Mouse (Mus musculus): ENCODE results near the gene Fpgs. TPM values are rescaled to one million over a fixed set of nuclear protein-coding genes. Genes with fewer than 3 reads are reported as not detected.

Gene Fpgs
- polyA plus RNA-seq, 1 experiment, result 26.4 TPM

GRCm38 (mm10) chr2:32727435-32727834, 23.5 kb upstream of the Fpgs start:
- no peak for TF ChIP-seq CTCF (IDR thresholded peaks at IDR 0.05; ENCODE audit: borderline replicate concordance, insufficient read depth, low read length)
- peak; percentile 71 for TF ChIP-seq POLR2A (IDR thresholded peaks at IDR 0.05; ENCODE audit: low read depth, low read length)
- Histone ChIP-seq H3K4me3 (ENCODE audit: insufficient read depth, low read length) (peak overlapping the region; percentile 21), H3K4me1 (ENCODE audit: control insufficient read depth, insufficient read depth, low read length) (peaks cover 11% of the 10 kb centered on the region), H3K27ac (ENCODE audit: insufficient read depth, low read length) (no peak overlapping the region)

- Histone ChIP-seq H3K4me3 (ENCODE audit: insufficient read depth, low read length) (no peak overlapping the region), H3K4me1 (ENCODE audit: control insufficient read depth, insufficient read depth, low read length) (peaks cover 9% of the 10 kb centered on the region), H3K27ac (ENCODE audit: insufficient read depth, low read length) (no peak overlapping the region)
- TF ChIP-seq CTCF (IDR thresholded peaks at IDR 0.05; ENCODE audit: borderline replicate concordance, insufficient read depth, low read length), result no peak
- no peak for TF ChIP-seq POLR2A (IDR thresholded peaks at IDR 0.05; ENCODE audit: low read depth, low read length)
Observed at GRCm38 (mm10) chr2:32724832-32725790, 21.2 kb upstream of the Fpgs start.

GRCm38 (mm10) chr2:32724149-32724548, 20.2 kb upstream of the Fpgs start:
- TF ChIP-seq POLR2A (IDR thresholded peaks at IDR 0.05; ENCODE audit: low read depth, low read length) (no peak), CTCF (IDR thresholded peaks at IDR 0.05; ENCODE audit: borderline replicate concordance, insufficient read depth, low read length) (no peak)
- H3K4me3 ChIP-seq (ENCODE audit: insufficient read depth, low read length), result no peak overlapping the region
- H3K4me1 ChIP-seq (ENCODE audit: control insufficient read depth, insufficient read depth, low read length), result peaks cover 9% of the 10 kb centered on the region
- H3K27ac ChIP-seq (ENCODE audit: insufficient read depth, low read length), result no peak overlapping the region

GRCm38 (mm10) chr2:32722581-32722980, 18.6 kb upstream of the Fpgs start:
- peak overlapping the region; percentile 20; the same call in 1 of the 2 replicates for H3K27ac ChIP-seq (ENCODE audit: insufficient read depth, low read length)
- 0 out of 2 replicates have a peak, but pooled peaks have one; percentile 13 for TF ChIP-seq POLR2A (IDR thresholded peaks at IDR 0.05; ENCODE audit: low read depth, low read length)
- 0 out of 2 replicates have a peak, but pooled peaks have one; percentile 4 for TF ChIP-seq CTCF (IDR thresholded peaks at IDR 0.05; ENCODE audit: borderline replicate concordance, insufficient read depth, low read length)
- no peak overlapping the region for H3K4me3 ChIP-seq (ENCODE audit: insufficient read depth, low read length)
- H3K4me1 ChIP-seq (ENCODE audit: control insufficient read depth, insufficient read depth, low read length), result peaks cover 9% of the 10 kb centered on the region

GRCm38 (mm10) chr2:32722046-32722445, 18.1 kb upstream of the Fpgs start:
- Histone ChIP-seq H3K27ac (ENCODE audit: insufficient read depth, low read length) (0 out of 2 replicates have a peak overlapping the region, but pooled peaks have one; percentile 20), H3K4me3 (ENCODE audit: insufficient read depth, low read length) (no peak overlapping the region), H3K4me1 (ENCODE audit: control insufficient read depth, insufficient read depth, low read length) (peaks cover 9% of the 10 kb centered on the region)
- TF ChIP-seq CTCF (IDR thresholded peaks at IDR 0.05; ENCODE audit: borderline replicate concordance, insufficient read depth, low read length) (no peak), POLR2A (IDR thresholded peaks at IDR 0.05; ENCODE audit: low read depth, low read length) (no peak)

GRCm38 (mm10) chr2:32720681-32721229, 16.8 kb upstream of the Fpgs start, which contains the start of gene Sh2d3c:
Gene Sh2d3c, plus strand, starts transcription at chr2:32721055.
- no peak for TF ChIP-seq CTCF (IDR thresholded peaks at IDR 0.05; ENCODE audit: borderline replicate concordance, insufficient read depth, low read length)
- no peak for TF ChIP-seq POLR2A (IDR thresholded peaks at IDR 0.05; ENCODE audit: low read depth, low read length)
- Histone ChIP-seq H3K4me1 (ENCODE audit: control insufficient read depth, insufficient read depth, low read length) (peaks cover 9% of the 10 kb centered on the region), H3K27ac (ENCODE audit: insufficient read depth, low read length) (no peak within 1 kb of the TSS), H3K4me3 (ENCODE audit: insufficient read depth, low read length) (no peak within 1 kb of the TSS)

GRCm38 (mm10) chr2:32720053-32720452, 16.1 kb upstream of the Fpgs start:
- peaks cover 10% of the 10 kb centered on the region for H3K4me1 ChIP-seq (ENCODE audit: control insufficient read depth, insufficient read depth, low read length)
- no peak overlapping the region for H3K27ac ChIP-seq (ENCODE audit: insufficient read depth, low read length)
- H3K4me3 ChIP-seq (ENCODE audit: insufficient read depth, low read length), result no peak overlapping the region
- TF ChIP-seq POLR2A (IDR thresholded peaks at IDR 0.05; ENCODE audit: low read depth, low read length) (no peak), CTCF (IDR thresholded peaks at IDR 0.05; ENCODE audit: borderline replicate concordance, insufficient read depth, low read length) (no peak)

- no peak overlapping the region for H3K4me3 ChIP-seq (ENCODE audit: insufficient read depth, low read length)
- no peak overlapping the region for H3K27ac ChIP-seq (ENCODE audit: insufficient read depth, low read length)
- TF ChIP-seq POLR2A (IDR thresholded peaks at IDR 0.05; ENCODE audit: low read depth, low read length), result no peak
- TF ChIP-seq CTCF (IDR thresholded peaks at IDR 0.05; ENCODE audit: borderline replicate concordance, insufficient read depth, low read length), result no peak
- H3K4me1 ChIP-seq (ENCODE audit: control insufficient read depth, insufficient read depth, low read length), result peaks cover 23% of the 10 kb centered on the region
Observed at GRCm38 (mm10) chr2:32718761-32719160, 14.8 kb upstream of the Fpgs start.

GRCm38 (mm10) chr2:32714987-32715425, 11.1 kb upstream of the Fpgs start:
- H3K27ac ChIP-seq (ENCODE audit: insufficient read depth, low read length), result peak overlapping the region; percentile 41
- no peak overlapping the region for H3K4me3 ChIP-seq (ENCODE audit: insufficient read depth, low read length)
- TF ChIP-seq POLR2A (IDR thresholded peaks at IDR 0.05; ENCODE audit: low read depth, low read length) (no peak), CTCF (IDR thresholded peaks at IDR 0.05; ENCODE audit: borderline replicate concordance, insufficient read depth, low read length) (no peak)
- H3K4me1 ChIP-seq (ENCODE audit: control insufficient read depth, insufficient read depth, low read length), result peaks cover 17% of the 10 kb centered on the region; the same call in 1 of the 2 replicates

Measured in embryonic fibroblast, embryonic 13.5 days (primary cell).